Mouse (Mus musculus) hindbrain, embryonic 16.5 days (tissue): ENCODE data around the gene Tdp2. TPM values are rescaled to one million over a fixed set of nuclear protein-coding genes. Genes with fewer than 3 reads are reported as not detected.

Source experiments
- ATAC-seq: fragments of 200-750 bp; cut with Nextera tagmentation; 2 replicates; pipeline ENCODE4 v1.8.0; 2017; ENCODE audit warnings: moderate TSS enrichment, moderate library complexity
- H3K27ac ChIP-seq: fragments of 300-500 bp; sonication (generic); 2 replicates; pipeline ENCODE4 v1.5.1; 2014; ENCODE audit warnings: low read depth, mild to moderate bottlenecking, control low read depth, low read length, moderate library complexity
- H3K27me3 ChIP-seq: fragments of 300-500 bp; sonication (generic); replicated peaks from 2 replicates; pipeline ENCODE4 v1.6.1; 2014; ENCODE audit warnings: low read length; ENCODE audit not compliant: control insufficient read depth, insufficient read depth
- H3K36me3 ChIP-seq: fragments of 300-500 bp; sonication (generic); 2 replicates; pipeline ENCODE4 v1.6.1; 2014; ENCODE audit warnings: mild to moderate bottlenecking, low read length, moderate library complexity, mixed read lengths; ENCODE audit not compliant: control insufficient read depth, insufficient read depth
- H3K4me1 ChIP-seq: fragments of 300-500 bp; sonication (generic); 2 replicates; pipeline ENCODE4 v1.6.1; 2014; ENCODE audit warnings: low read depth, low read length; ENCODE audit not compliant: control insufficient read depth, insufficient read depth
- H3K4me2 ChIP-seq: fragments of 300-500 bp; sonication (generic); 2 replicates; pipeline ENCODE4 v1.6.1; 2014; ENCODE audit warnings: mild to moderate bottlenecking, low read length, control low read depth, moderate library complexity
- H3K4me3 ChIP-seq: fragments of 300-500 bp; sonication (generic); 2 replicates; pipeline ENCODE4 v1.5.1; 2014; ENCODE audit warnings: mild to moderate bottlenecking, low read length, control low read depth, moderate library complexity
- H3K9ac ChIP-seq: fragments of 300-500 bp; sonication (generic); 2 replicates; pipeline ENCODE4 v1.6.1; 2014; ENCODE audit warnings: low read depth, mild to moderate bottlenecking, control low read depth, low read length, moderate library complexity
- H3K9me3 ChIP-seq: fragments of 300-500 bp; sonication (generic); 2 replicates; pipeline ENCODE4 v1.6.1; 2014; ENCODE audit warnings: mild to moderate bottlenecking, low read length, moderate library complexity; ENCODE audit not compliant: control insufficient read depth
- WGBS: fragments of 180-500 bp; shearing (Covaris S2); extraction: QIAGEN DNeasy Blood & Tissue Kit; methylation state at CpG from one replicate; pipeline ENCODE4 v1.1.7; 2014; 5-methylcytosine and 5-hydroxymethylcytosine counted together
- polyA plus RNA-seq: library from polyadenylated mRNA; unstranded; fragments of >200 nt; fragmentation: Nextera tagmentation; extraction: Ambion mirVana; gene quantifications from 2 replicates; pipeline ENCODE4 v1.2.1, GENCODE M21; 2015

The Tdp2 gene
- 31.0 and 35.4 TPM in 2 replicates for polyA plus RNA-seq

GRCm38 (mm10) chr13:24831353-24832130 is at the start of gene Tdp2, which contains the start of gene Acot13:
Gene Tdp2 (plus strand): TSS chr13:24831679.
Gene Acot13 (minus strand): TSS chr13:24831540.
- peaks cover 20% of the 10 kb centered on the region for H3K4me1 ChIP-seq
- H3K9ac ChIP-seq, result peak within 1 kb of the TSS; percentile 92
- no peaks in the 10 kb centered on the region for H3K27me3 ChIP-seq
- H3K9me3 ChIP-seq, result no peaks in the 10 kb centered on the region
- peak within 1 kb of the TSS; percentile 78 for H3K4me2 ChIP-seq
- peak within 1 kb of the TSS; percentile 87 for H3K27ac ChIP-seq
- peak within 1 kb of the TSS; percentile 96 for H3K4me3 ChIP-seq
- WGBS, result under 1% methylated on average over 74 of the region's 90 CpGs
- peak; percentile 98 for ATAC-seq
- no peaks in the 10 kb centered on the region for H3K36me3 ChIP-seq

- no peaks in the 10 kb centered on the region for H3K4me1 ChIP-seq
- H3K27me3 ChIP-seq, result no peaks in the 10 kb centered on the region
- H3K4me3 ChIP-seq, result no peak overlapping the region
- WGBS, result 49% methylated on average over 5 of the region's 5 CpGs
- H3K9ac ChIP-seq, result no peak overlapping the region
- no peak overlapping the region for H3K4me2 ChIP-seq
- H3K27ac ChIP-seq, result no peak overlapping the region
- H3K9me3 ChIP-seq, result no peaks in the 10 kb centered on the region
- no peaks in the 10 kb centered on the region for H3K36me3 ChIP-seq
- ATAC-seq, result no peak
Measured at GRCm38 (mm10) chr13:24781916-24782315, 49.6 kb upstream of the Tdp2 start.

GRCm38 (mm10) chr13:24786014-24786490 is 45.4 kb upstream of the Tdp2 start:
- ATAC-seq, result peak; percentile 56; the same call in 1 of the 2 replicates

GRCm38 (mm10) chr13:24787477-24787876 is 44.0 kb upstream of the Tdp2 start:
- Histone ChIP-seq H3K9me3 (no peaks in the 10 kb centered on the region), H3K4me2 (no peak overlapping the region), H3K4me3 (no peak overlapping the region), H3K4me1 (no peaks in the 10 kb centered on the region), H3K9ac (no peak overlapping the region), H3K27ac (no peak overlapping the region), H3K36me3 (no peaks in the 10 kb centered on the region), H3K27me3 (no peaks in the 10 kb centered on the region)
- 92% methylated on average over 5 of the region's 5 CpGs for WGBS
- no peak for ATAC-seq

More at GRCm38 (mm10) chr13:24786014-24786490, 45.4 kb upstream of the Tdp2 start:
- WGBS, result 39% methylated on average over 11 of the region's 11 CpGs
- no peak overlapping the region for H3K9ac ChIP-seq
- no peaks in the 10 kb centered on the region for H3K36me3 ChIP-seq
- no peaks in the 10 kb centered on the region for H3K27me3 ChIP-seq
- H3K4me1 ChIP-seq, result no peaks in the 10 kb centered on the region
- no peak overlapping the region for H3K27ac ChIP-seq
- H3K4me2 ChIP-seq, result no peak overlapping the region
- no peaks in the 10 kb centered on the region for H3K9me3 ChIP-seq
- no peak overlapping the region for H3K4me3 ChIP-seq

GRCm38 (mm10) chr13:24791349-24791748 is 40.1 kb upstream of the Tdp2 start:
- no peak overlapping the region for H3K27ac ChIP-seq
- no peak overlapping the region for H3K4me2 ChIP-seq
- WGBS, result 77% methylated on average over 2 of the region's 2 CpGs
- H3K27me3 ChIP-seq, result no peaks in the 10 kb centered on the region
- H3K9me3 ChIP-seq, result no peaks in the 10 kb centered on the region
- no peaks in the 10 kb centered on the region for H3K4me1 ChIP-seq
- H3K36me3 ChIP-seq, result no peaks in the 10 kb centered on the region
- H3K9ac ChIP-seq, result no peak overlapping the region
- no peak for ATAC-seq
- H3K4me3 ChIP-seq, result no peak overlapping the region

- ATAC-seq, result no peak
- H3K27me3 ChIP-seq, result no peaks in the 10 kb centered on the region
- H3K9ac ChIP-seq, result no peak overlapping the region
- no peak overlapping the region for H3K27ac ChIP-seq
- H3K36me3 ChIP-seq, result no peaks in the 10 kb centered on the region
- H3K4me2 ChIP-seq, result no peak overlapping the region
- WGBS, result 93% methylated on average over 9 of the region's 9 CpGs
- H3K9me3 ChIP-seq, result no peaks in the 10 kb centered on the region
- H3K4me1 ChIP-seq, result no peaks in the 10 kb centered on the region
- H3K4me3 ChIP-seq, result no peak overlapping the region
Measured at GRCm38 (mm10) chr13:24792411-24793045, 39.0 kb upstream of the Tdp2 start.

- no peaks in the 10 kb centered on the region for H3K36me3 ChIP-seq
- H3K27me3 ChIP-seq, result no peaks in the 10 kb centered on the region
- H3K4me2 ChIP-seq, result no peak overlapping the region
- H3K27ac ChIP-seq, result no peak overlapping the region
- H3K4me3 ChIP-seq, result no peak overlapping the region
- no peak overlapping the region for H3K9ac ChIP-seq
- WGBS, result 96% methylated on average over 4 of the region's 4 CpGs
- no peaks in the 10 kb centered on the region for H3K9me3 ChIP-seq
- ATAC-seq, result no peak
- H3K4me1 ChIP-seq, result peaks cover 10% of the 10 kb centered on the region
Measured at GRCm38 (mm10) chr13:24798686-24799085, 32.8 kb upstream of the Tdp2 start.

GRCm38 (mm10) chr13:24799378-24799777 is 32.1 kb upstream of the Tdp2 start:
- H3K27me3 ChIP-seq, result no peaks in the 10 kb centered on the region
- no peak overlapping the region for H3K9ac ChIP-seq
- no peak for ATAC-seq
- H3K4me2 ChIP-seq, result peak overlapping the region; percentile 82
- H3K4me1 ChIP-seq, result peaks cover 14% of the 10 kb centered on the region
- H3K4me3 ChIP-seq, result no peak overlapping the region
- H3K27ac ChIP-seq, result no peak overlapping the region
- no peaks in the 10 kb centered on the region for H3K9me3 ChIP-seq
- 73% methylated on average over 5 of the region's 5 CpGs for WGBS
- no peaks in the 10 kb centered on the region for H3K36me3 ChIP-seq
